Mouse (Mus musculus): ENCODE data around the gene Rhox3e.
"Not testable (repeated sequence)": the region's sequence is repeated elsewhere in the genome, so short reads cannot be mapped to it uniquely, and the experiment has no call there.

The Rhox3e gene

GRCm38 (mm10) chrX:37541719-37542118, at the start of gene Rhox3e:
TSS of gene Rhox3e (plus strand) at chrX:37542019.
- in situ Hi-C loops (cut with MboI, MseI): loop anchor here (5.0 kb wide), 3 partner anchors 36 to 289 kb away; partner anchors contain the start of gene Rhox3c (in 1 of the 2)

GRCm38 (mm10) chrX:37514059-37514458, 27.8 kb upstream of the Rhox3e start, which contains the start of gene Rhox4d:
TSS of gene Rhox4d (plus strand) at chrX:37514359.
- in situ Hi-C loops (cut with MboI, MseI): not testable (repeated sequence)

GRCm38 (mm10) chrX:37530152-37530551, 11.7 kb upstream of the Rhox3e start, which contains the start of gene Rhox2e:
TSS of gene Rhox2e (plus strand) at chrX:37530452.
- in situ Hi-C loops (cut with MboI, MseI): not testable (repeated sequence)

GRCm38 (mm10) chrX:37557112-37557511, 15.3 kb downstream of the Rhox3e start, which contains the start of gene Rhox4e:
TSS of gene Rhox4e (plus strand) at chrX:37557412.
- in situ Hi-C loops (cut with MboI, MseI): loop anchor here in 1 of 2 experiments (25.0 kb wide), 1 partner anchor 255 kb away; the partner anchor contains the start of gene Rhox5

- in situ Hi-C loops (cut with MboI, MseI): loop anchor here (5.0 to 25.0 kb wide), 4 partner anchors 119 to 324 kb away; partner anchors contain the start of genes Rhox2c (in 2 of the 2), Rhox2b (in 1 of the 2), Rhox3a (in 1 of the 2) and Rhox5 (in 1 of the 2)
Observed at GRCm38 (mm10) chrX:37571105-37571504, 29.3 kb downstream of the Rhox3e start, which contains the start of gene Rhox2f. TSS of gene Rhox2f (plus strand) at chrX:37571405.

- in situ Hi-C loops (cut with MboI, MseI): loop anchor here (5.0 to 25.0 kb wide), 4 partner anchors 120 to 325 kb away; partner anchors contain the start of genes Rhox2c (in 2 of the 2), Rhox2b (in 1 of the 2), Rhox3a (in 1 of the 2) and Rhox5 (in 1 of the 2)
Observed at GRCm38 (mm10) chrX:37572638-37573037, 30.8 kb downstream of the Rhox3e start.

GRCm38 (mm10) chrX:37580692-37581091, 38.9 kb downstream of the Rhox3e start, which contains the start of gene Rhox3f:
TSS of gene Rhox3f (plus strand) at chrX:37580992.
- in situ Hi-C loops (cut with MboI, MseI): not testable (repeated sequence)

All from T-helper 17 cell (primary cell).